Mouse (Mus musculus) lung, postnatal 0 days (tissue): Measurements from ENCODE around the gene Cadm4. TPM values are rescaled to one million over a fixed set of nuclear protein-coding genes. Genes with fewer than 3 reads are reported as not detected.

Source experiments
- ATAC-seq: fragments of 200-750 bp; cut with Nextera tagmentation; 2 replicates; pipeline ENCODE4 v1.8.0; 2017; ENCODE audit warnings: moderate library complexity
- DNase-seq: peaks from one replicate; pipeline ENCODE4 v3.0.0-alpha.2; 2016; ENCODE audit warnings: low spot score
- H3K27ac ChIP-seq: fragments of 300-500 bp; sonication (generic); 2 replicates; pipeline ENCODE4 v1.5.1; 2014; ENCODE audit warnings: antibody characterized with exemption, mild to moderate bottlenecking, low read length, mixed read lengths
- H3K27me3 ChIP-seq: fragments of 300-500 bp; sonication (generic); replicated peaks from 2 replicates; pipeline ENCODE4 v1.6.1; 2014; ENCODE audit warnings: low read length, mixed read lengths; ENCODE audit not compliant: insufficient read depth
- H3K36me3 ChIP-seq: fragments of 300-500 bp; sonication (generic); 2 replicates; pipeline ENCODE4 v1.6.1; 2014; ENCODE audit warnings: low read length, mixed read lengths; ENCODE audit not compliant: insufficient read depth
- H3K4me1 ChIP-seq: fragments of 300-500 bp; sonication (generic); 2 replicates; pipeline ENCODE4 v1.6.1; 2014; ENCODE audit warnings: antibody characterized with exemption, low read depth, low read length, mixed read lengths; ENCODE audit not compliant: insufficient read depth
- H3K4me2 ChIP-seq: fragments of 300-500 bp; sonication (generic); replicated peaks from 2 replicates; pipeline ENCODE4 v1.6.1; 2014; ENCODE audit warnings: low read depth, mild to moderate bottlenecking, low read length, moderate library complexity, mixed read lengths
- H3K4me3 ChIP-seq: fragments of 300-500 bp; sonication (generic); 2 replicates; pipeline ENCODE4 v1.5.1; 2014; ENCODE audit warnings: low read depth, low read length
- H3K9ac ChIP-seq: fragments of 300-500 bp; sonication (generic); replicated peaks from 2 replicates; pipeline ENCODE4 v1.6.1; 2014; ENCODE audit warnings: low read depth, mild to moderate bottlenecking
- H3K9me3 ChIP-seq: fragments of 300-500 bp; sonication (generic); 2 replicates; pipeline ENCODE4 v1.6.1; 2016; ENCODE audit warnings: low read length, mixed read lengths
- CTCF ChIP-seq: IDR thresholded peaks from 2 replicates; pipeline ENCODE4 v1.5.1; 2016; ENCODE audit warnings: antibody characterized with exemption, mild to moderate bottlenecking
- EP300 ChIP-seq: IDR thresholded peaks from 2 replicates; pipeline ENCODE4 v1.6.1; 2016; ENCODE audit warnings: antibody characterized with exemption, mild to moderate bottlenecking, control low read depth
- WGBS: fragments of 180-500 bp; shearing (Covaris S2); extraction: QIAGEN DNeasy Blood & Tissue Kit; methylation state at CpG from one replicate; pipeline ENCODE4 v1.1.7; 2014; 5-methylcytosine and 5-hydroxymethylcytosine counted together
- polyA plus RNA-seq: library from polyadenylated mRNA; unstranded; fragments of >200 nt; fragmentation: Nextera tagmentation; extraction: Ambion mirVana; gene quantifications from 2 replicates; pipeline ENCODE4 v1.2.1, GENCODE M21; 2015

Cadm4 gene
- polyA plus RNA-seq, 1 experiment from 2014 or later, result 1.7 TPM

- Histone ChIP-seq H3K27ac (no peak overlapping the region), H3K4me2 (no peak overlapping the region), H3K36me3 (no peaks in the 10 kb centered on the region), H3K4me1 (no peaks in the 10 kb centered on the region), H3K4me3 (no peak overlapping the region), H3K9ac (no peak overlapping the region), H3K9me3 (no peaks in the 10 kb centered on the region), H3K27me3 (no peaks in the 10 kb centered on the region)
- TF ChIP-seq EP300 (peak; percentile 59), CTCF (no peak)
- DNase-seq (peak; percentile 45), ATAC-seq (peak; percentile 55)
- 44% methylated on average over 8 of the region's 8 CpGs for WGBS
Observed at GRCm38 (mm10) chr7:24442313-24442712, 39.5 kb upstream of the Cadm4 start.

GRCm38 (mm10) chr7:24445266-24445926 is 36.4 kb upstream of the Cadm4 start:
- ATAC-seq (no peak), DNase-seq (peak; percentile 31)
- TF ChIP-seq CTCF (no peak), EP300 (no peak)
- Histone ChIP-seq H3K4me2 (no peak overlapping the region), H3K27me3 (no peaks in the 10 kb centered on the region), H3K4me1 (0 out of 2 replicates have a peak, but pooled peaks cover under 1% of the 10 kb centered on the region), H3K27ac (no peak overlapping the region), H3K36me3 (no peaks in the 10 kb centered on the region), H3K9me3 (no peaks in the 10 kb centered on the region), H3K4me3 (no peak overlapping the region), H3K9ac (no peak overlapping the region)
- 81% methylated on average over 9 of the region's 9 CpGs for WGBS

- Histone ChIP-seq H3K36me3 (no peaks in the 10 kb centered on the region), H3K9ac (no peak overlapping the region), H3K4me1 (0 out of 2 replicates have a peak, but pooled peaks cover 3% of the 10 kb centered on the region), H3K9me3 (no peaks in the 10 kb centered on the region), H3K27ac (no peak overlapping the region), H3K4me2 (no peak overlapping the region), H3K27me3 (no peaks in the 10 kb centered on the region), H3K4me3 (no peak overlapping the region)
- ATAC-seq, result no peak
- TF ChIP-seq CTCF, result peak; percentile 32
- no peak for TF ChIP-seq EP300
- DNase-seq, result no peak
- 68% methylated on average over 7 of the region's 7 CpGs for WGBS
Observed at GRCm38 (mm10) chr7:24446697-24447340, 35.0 kb upstream of the Cadm4 start.

GRCm38 (mm10) chr7:24448782-24449517 is 32.9 kb upstream of the Cadm4 start:
- DNase-seq, result peak; percentile 67

GRCm38 (mm10) chr7:24450585-24451017 is 31.2 kb upstream of the Cadm4 start:
- TF ChIP-seq CTCF, result no peak
- peak; percentile 42 for TF ChIP-seq EP300
- Histone ChIP-seq H3K27me3 (no peaks in the 10 kb centered on the region), H3K4me2 (no peak overlapping the region), H3K36me3 (no peaks in the 10 kb centered on the region), H3K9me3 (no peaks in the 10 kb centered on the region), H3K9ac (no peak overlapping the region), H3K4me1 (0 out of 2 replicates have a peak, but pooled peaks cover 3% of the 10 kb centered on the region), H3K4me3 (no peak overlapping the region), H3K27ac (no peak overlapping the region)
- DNase-seq (peak; percentile 49), ATAC-seq (peak; percentile 30)
- WGBS, result 49% methylated on average over 9 of the region's 9 CpGs

More at GRCm38 (mm10) chr7:24448782-24449517, 32.9 kb upstream of the Cadm4 start:
- Histone ChIP-seq H3K9ac (no peak overlapping the region), H3K27ac (no peak overlapping the region), H3K9me3 (no peaks in the 10 kb centered on the region), H3K4me2 (no peak overlapping the region), H3K36me3 (no peaks in the 10 kb centered on the region), H3K27me3 (no peaks in the 10 kb centered on the region), H3K4me3 (no peak overlapping the region), H3K4me1 (0 out of 2 replicates have a peak, but pooled peaks cover 3% of the 10 kb centered on the region)
- ATAC-seq, result peak; percentile 40; the same call in 1 of the 2 replicates
- 38% methylated on average over 14 of the region's 14 CpGs for WGBS
- no peak for TF ChIP-seq CTCF
- no peak for TF ChIP-seq EP300

- ATAC-seq, result no peak
- no peak for DNase-seq
- 50% methylated on average over 9 of the region's 9 CpGs for WGBS
- no peaks in the 10 kb centered on the region for H3K36me3 ChIP-seq
- H3K4me3 ChIP-seq, result no peak within 1 kb of the TSS
- H3K27ac ChIP-seq, result no peak within 1 kb of the TSS
- H3K9me3 ChIP-seq, result no peaks in the 10 kb centered on the region
- H3K9ac ChIP-seq, result no peak within 1 kb of the TSS
- no peaks in the 10 kb centered on the region for H3K27me3 ChIP-seq
- 0 out of 2 replicates have a peak, but pooled peaks cover 3% of the 10 kb centered on the region for H3K4me1 ChIP-seq
- H3K4me2 ChIP-seq, result no peak within 1 kb of the TSS
- no peak for TF ChIP-seq EP300
- TF ChIP-seq CTCF, result no peak
Observed at GRCm38 (mm10) chr7:24451855-24452311, 29.9 kb upstream of the Cadm4 start, which contains the start of gene Irgc1. Irgc1 (minus strand) TSS chr7:24452297.
